Mouse (Mus musculus) left cerebral cortex, adult 6 months (tissue): Measurements from ENCODE around the gene Olfr76. TPM values are rescaled to one million over a fixed set of nuclear protein-coding genes. Genes with fewer than 3 reads are reported as not detected.

Source experiments
- long read RNA-seq, 2 experiments: library from polyadenylated mRNA; unstranded; transcript quantifications; one replicate each; pipeline ENCODE4 v2.0.0; 2019 to 2020
- polyA plus RNA-seq: library from polyadenylated mRNA; unstranded; fragments of <200 nt; fragmentation: Nextera tagmentation; gene quantifications from 2 replicates; pipeline ENCODE4 v1.2.3, GENCODE M21; 2021

The Olfr76 gene
- polyA plus RNA-seq, result not detected in 2 replicates
- long read RNA-seq, experiment 1, result 0 reads
- long read RNA-seq, experiment 2, result 0 reads

DNA sequence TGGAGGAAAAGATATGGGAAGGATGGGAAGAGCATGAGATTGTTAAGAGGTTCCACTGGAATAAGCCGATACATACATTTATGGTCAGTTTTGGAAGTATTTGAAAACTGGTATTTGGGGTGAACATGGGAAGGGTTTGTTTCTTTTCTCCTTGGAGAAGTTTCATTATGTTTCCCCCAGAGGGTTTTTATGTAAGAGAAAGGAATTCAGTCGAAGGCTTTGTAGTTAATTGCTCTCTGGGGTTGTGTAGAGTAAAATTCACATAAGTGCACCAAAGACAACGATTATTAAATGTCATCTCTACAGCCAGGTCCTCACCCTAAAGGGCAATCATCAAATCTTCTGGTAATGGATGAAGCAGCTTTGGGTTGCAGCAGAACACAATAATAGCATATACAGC is at the start of gene Olfr76:
TSS of gene Olfr76 (minus strand) at position 101 of the 400 bp plus-strand sequence.

DNA sequence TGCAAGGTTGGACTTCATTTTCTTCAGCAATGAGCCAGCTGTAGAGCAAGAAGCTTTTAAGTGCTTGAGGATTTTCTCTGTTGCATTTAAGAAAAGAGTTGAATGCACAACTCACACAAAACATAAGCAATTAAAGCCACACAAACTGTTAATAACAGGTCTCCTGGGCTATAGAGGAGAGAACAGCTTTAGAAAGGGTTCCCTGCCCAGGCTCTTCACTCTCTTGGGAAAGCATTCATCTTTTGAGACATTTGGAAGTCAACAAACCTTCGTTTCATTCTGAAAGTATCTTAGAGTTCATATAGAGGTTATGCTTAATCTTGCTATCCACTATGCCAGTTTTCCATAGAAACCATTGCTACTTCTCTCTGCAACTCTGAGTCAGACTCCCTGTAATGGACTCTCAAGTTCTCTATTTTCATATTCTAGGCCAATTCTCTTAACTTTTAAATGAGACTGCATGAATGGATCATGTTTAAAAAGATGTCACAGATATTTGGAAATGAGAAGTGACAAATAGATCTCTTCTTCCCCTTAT is 47.1 kb upstream of the Olfr76 start, which contains the start of gene Olfr1555-ps1:
TSS of gene Olfr1555-ps1 (minus strand) at position 51 of the 538 bp plus-strand sequence.

GRCm38 (mm10) chr19:12115797-12116196 is 7.2 kb downstream of the Olfr76 start, which contains the start of gene Olfr1428:
Gene Olfr1428 (minus strand): TSS chr19:12115897.

GRCm38 (mm10) chr19:12103234-12103633 is 19.8 kb downstream of the Olfr76 start, which contains the start of gene Olfr1427:
Gene Olfr1427 (minus strand): TSS chr19:12103334.

GRCm38 (mm10) chr19:12091913-12092312 is 31.1 kb downstream of the Olfr76 start, which contains the start of gene Olfr1426:
Gene Olfr1426 (minus strand): TSS chr19:12092013.

DNA sequence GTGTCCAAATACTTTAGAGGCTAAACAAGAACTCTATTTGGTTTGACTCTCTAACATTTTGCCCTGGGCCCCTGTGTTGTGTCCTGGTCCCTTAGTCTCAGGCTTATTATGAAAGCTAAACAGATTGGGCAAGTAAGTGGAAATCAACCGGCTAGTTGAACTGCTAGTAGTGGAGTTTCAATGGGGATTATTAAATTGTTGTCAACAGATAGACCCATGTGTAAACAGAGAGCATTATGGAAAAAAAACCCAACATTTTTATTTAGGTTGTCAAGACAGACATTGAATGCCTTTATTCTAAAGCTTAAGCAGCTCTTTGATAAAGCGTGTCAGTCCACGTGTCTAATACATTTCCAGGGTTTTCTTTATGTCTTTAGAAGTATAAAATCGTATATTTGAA is 45.4 kb downstream of the Olfr76 start, which contains the start of gene Olfr1425:
TSS of gene Olfr1425 (minus strand) at position 101 of the 400 bp plus-strand sequence.

Other genes with a start within 250 kb of the Olfr76 start
- not detected in 2 replicates for gene Olfr1419, start 248.1 kb downstream of the Olfr76 start, polyA plus RNA-seq
- gene Olfr1420, start 236.6 kb downstream of the Olfr76 start, polyA plus RNA-seq, result not detected in 2 replicates
- 2.6 and 3.0 TPM in 2 replicates for gene Patl1, start 210.8 kb downstream of the Olfr76 start, polyA plus RNA-seq
- 5.7 and 5.8 TPM in 2 replicates for gene Osbp, start 157.3 kb downstream of the Olfr76 start, polyA plus RNA-seq
- gene Olfr1423, start 81.9 kb downstream of the Olfr76 start, polyA plus RNA-seq, result not detected in 2 replicates
- gene Olfr1424, start 60.5 kb downstream of the Olfr76 start, polyA plus RNA-seq, result not detected in 2 replicates
- not detected in 2 replicates for gene Olfr1425, start 45.5 kb downstream of the Olfr76 start, polyA plus RNA-seq
- not detected in 2 replicates for gene Olfr1426, start 31.2 kb downstream of the Olfr76 start, polyA plus RNA-seq
- not detected in 2 replicates for gene Olfr1427, start 19.9 kb downstream of the Olfr76 start, polyA plus RNA-seq
- gene Olfr1428, start 7.3 kb downstream of the Olfr76 start, polyA plus RNA-seq, result not detected in 2 replicates
- not detected in 2 replicates for gene Olfr1555-ps1, start 46.9 kb upstream of the Olfr76 start, polyA plus RNA-seq
- gene Olfr1431, start 77.4 kb upstream of the Olfr76 start, polyA plus RNA-seq, result not detected in 2 replicates
- gene Olfr1432, start 109.4 kb upstream of the Olfr76 start, polyA plus RNA-seq, result not detected in 2 replicates
- gene Olfr262, start 118.5 kb upstream of the Olfr76 start, polyA plus RNA-seq, result not detected in 2 replicates
- not detected in 2 replicates for gene Olfr235, start 137.8 kb upstream of the Olfr76 start, polyA plus RNA-seq
- not detected in 2 replicates for gene Olfr1434, start 156.7 kb upstream of the Olfr76 start, polyA plus RNA-seq
- gene Olfr1436, start 175.9 kb upstream of the Olfr76 start, polyA plus RNA-seq, result not detected in 2 replicates
- gene Olfr1437, start 201.9 kb upstream of the Olfr76 start, polyA plus RNA-seq, result not detected in 2 replicates
- not detected in 2 replicates for gene Olfr1438-ps1, start 212.7 kb upstream of the Olfr76 start, polyA plus RNA-seq